Mouse (Mus musculus): ENCODE data around the gene Kirrel3.
A peak's percentile ranks its signal among the peaks of the same experiment; 100 is the strongest.

The Kirrel3 gene

GRCm38 (mm10) chr9:34752076-34752800 is 266.5 kb downstream of the Kirrel3 start:
- peak; percentile 78 for DNase-seq (ENCODE audit: inconsistent ontology term)

GRCm38 (mm10) chr9:34752801-34753170 is 267.1 kb downstream of the Kirrel3 start:
- peak; percentile 70 for DNase-seq (ENCODE audit: inconsistent ontology term)

GRCm38 (mm10) chr9:34753891-34754290 is 268.2 kb downstream of the Kirrel3 start:
- no peak for DNase-seq (ENCODE audit: inconsistent ontology term)

GRCm38 (mm10) chr9:34754523-34755097 is 268.9 kb downstream of the Kirrel3 start:
- DNase-seq (ENCODE audit: inconsistent ontology term) = no peak

- no peak for DNase-seq (ENCODE audit: inconsistent ontology term)
These were observed 270.4 kb downstream of the Kirrel3 start for GRCm38 (mm10) chr9:34756055-34756454.

GRCm38 (mm10) chr9:34758925-34759324 is 273.2 kb downstream of the Kirrel3 start:
- DNase-seq (ENCODE audit: inconsistent ontology term) = no peak

- DNase-seq (ENCODE audit: inconsistent ontology term) = no peak
These were observed 274.8 kb downstream of the Kirrel3 start for GRCm38 (mm10) chr9:34760521-34760920.

- no peak for DNase-seq (ENCODE audit: inconsistent ontology term)
These were observed 281.3 kb downstream of the Kirrel3 start for GRCm38 (mm10) chr9:34766792-34767623.

- DNase-seq (ENCODE audit: inconsistent ontology term) = no peak
These were observed 283.3 kb downstream of the Kirrel3 start for GRCm38 (mm10) chr9:34768961-34769360.

GRCm38 (mm10) chr9:34770951-34771350 is 285.3 kb downstream of the Kirrel3 start:
- no peak for DNase-seq (ENCODE audit: inconsistent ontology term)

GRCm38 (mm10) chr9:34771401-34771800 is 285.7 kb downstream of the Kirrel3 start:
- DNase-seq (ENCODE audit: inconsistent ontology term) = no peak

GRCm38 (mm10) chr9:34772022-34772437 is 286.3 kb downstream of the Kirrel3 start:
- DNase-seq (ENCODE audit: inconsistent ontology term) = no peak

GRCm38 (mm10) chr9:34781356-34781755 is 295.7 kb downstream of the Kirrel3 start:
- DNase-seq (ENCODE audit: inconsistent ontology term) = peak; percentile 14

GRCm38 (mm10) chr9:34787915-34788314 is 302.2 kb downstream of the Kirrel3 start:
- DNase-seq (ENCODE audit: inconsistent ontology term) = no peak

GRCm38 (mm10) chr9:34795226-34795625 is 309.5 kb downstream of the Kirrel3 start:
- DNase-seq (ENCODE audit: inconsistent ontology term) = no peak

- DNase-seq (ENCODE audit: inconsistent ontology term) = peak; percentile 70
These were observed 312.1 kb downstream of the Kirrel3 start for GRCm38 (mm10) chr9:34797688-34798339.

GRCm38 (mm10) chr9:34801662-34802061 is 316.0 kb downstream of the Kirrel3 start:
- DNase-seq (ENCODE audit: inconsistent ontology term) = no peak

- no peak for DNase-seq (ENCODE audit: inconsistent ontology term)
These were observed 321.2 kb downstream of the Kirrel3 start for GRCm38 (mm10) chr9:34806854-34807253.

- DNase-seq (ENCODE audit: inconsistent ontology term) = no peak
These were observed 324.4 kb downstream of the Kirrel3 start for GRCm38 (mm10) chr9:34809993-34810513.

GRCm38 (mm10) chr9:34818325-34818976 is 332.8 kb downstream of the Kirrel3 start:
- DNase-seq (ENCODE audit: inconsistent ontology term) = no peak

Data from Muller cell, postnatal 12 days (primary cell).